Mouse (Mus musculus) midbrain, postnatal 0 days (tissue): ENCODE data around the gene Hint2. TPM values are rescaled to one million over a fixed set of nuclear protein-coding genes. Genes with fewer than 3 reads are reported as not detected.

Experiments used
- ATAC-seq: fragments of 200-750 bp; cut with Nextera tagmentation; 2 replicates; pipeline ENCODE4 v1.8.0; 2017; ENCODE audit warnings: moderate number of reproducible peaks, mild to moderate bottlenecking, moderate TSS enrichment, moderate library complexity; ENCODE audit not compliant: low FRiP score
- DNase-seq: peaks from one replicate; pipeline ENCODE4 v3.0.0-alpha.2; 2015; ENCODE audit warnings: low spot score
- H3K27ac ChIP-seq: fragments of 300-500 bp; sonication (generic); 2 replicates; pipeline ENCODE4 v1.5.1; 2014; ENCODE audit warnings: low read depth, mild to moderate bottlenecking, low read length, mixed read lengths
- H3K27me3 ChIP-seq: fragments of 300-500 bp; sonication (generic); 2 replicates; pipeline ENCODE4 v1.6.1; 2014; ENCODE audit warnings: low read length, control low read depth, mixed read lengths; ENCODE audit not compliant: insufficient read depth
- H3K36me3 ChIP-seq: fragments of 300-500 bp; sonication (generic); 2 replicates; pipeline ENCODE4 v1.6.1; 2014; ENCODE audit warnings: low read length, control low read depth, mixed read lengths; ENCODE audit not compliant: insufficient read depth
- H3K4me1 ChIP-seq: fragments of 300-500 bp; sonication (generic); 2 replicates; pipeline ENCODE4 v1.6.1; 2014; ENCODE audit warnings: mild to moderate bottlenecking, control low read depth, antibody characterized with exemption, low read length, mixed read lengths; ENCODE audit not compliant: insufficient read depth
- H3K4me2 ChIP-seq: fragments of 300-500 bp; sonication (generic); 2 replicates; pipeline ENCODE4 v1.6.1; 2014; ENCODE audit warnings: low read depth, mild to moderate bottlenecking, low read length, mixed read lengths; ENCODE audit not compliant: poor library complexity, severe bottlenecking
- H3K4me3 ChIP-seq: fragments of 300-500 bp; sonication (generic); 2 replicates; pipeline ENCODE4 v1.5.1; 2014; ENCODE audit warnings: low read depth, mild to moderate bottlenecking, low read length, moderate library complexity
- H3K9ac ChIP-seq: fragments of 300-500 bp; sonication (generic); replicated peaks from 2 replicates; pipeline ENCODE4 v1.6.1; 2014; ENCODE audit warnings: mild to moderate bottlenecking, low read length, moderate library complexity, mixed read lengths; ENCODE audit not compliant: poor library complexity, severe bottlenecking
- H3K9me3 ChIP-seq: fragments of 300-500 bp; sonication (generic); 2 replicates; pipeline ENCODE4 v1.6.1; 2016; ENCODE audit warnings: low read length, control low read depth
- CTCF ChIP-seq: IDR thresholded peaks from 2 replicates; pipeline ENCODE4 v1.5.1; 2016; ENCODE audit warnings: antibody characterized with exemption, mild to moderate bottlenecking
- WGBS: fragments of 180-500 bp; shearing (Covaris S2); extraction: QIAGEN DNeasy Blood & Tissue Kit; methylation state at CpG from one replicate; pipeline ENCODE4 v1.1.7; 2014; 5-methylcytosine and 5-hydroxymethylcytosine counted together
- polyA plus RNA-seq: library from polyadenylated mRNA; unstranded; fragments of >200 nt; fragmentation: Nextera tagmentation; extraction: Ambion mirVana; gene quantifications from 2 replicates; pipeline ENCODE4 v1.2.1, GENCODE M21; 2015
- total RNA-seq: library from RNA; depleted of rRNA; stranded (reverse); fragments of >200 nt; gene quantifications from 2 replicates; pipeline ENCODE4 v1.2.3, GENCODE M21; 2014

Hint2 gene
- total and polyA plus RNA-seq, 2 experiments from 2014 or later, result 51.6 to 80.1 TPM

DNA sequence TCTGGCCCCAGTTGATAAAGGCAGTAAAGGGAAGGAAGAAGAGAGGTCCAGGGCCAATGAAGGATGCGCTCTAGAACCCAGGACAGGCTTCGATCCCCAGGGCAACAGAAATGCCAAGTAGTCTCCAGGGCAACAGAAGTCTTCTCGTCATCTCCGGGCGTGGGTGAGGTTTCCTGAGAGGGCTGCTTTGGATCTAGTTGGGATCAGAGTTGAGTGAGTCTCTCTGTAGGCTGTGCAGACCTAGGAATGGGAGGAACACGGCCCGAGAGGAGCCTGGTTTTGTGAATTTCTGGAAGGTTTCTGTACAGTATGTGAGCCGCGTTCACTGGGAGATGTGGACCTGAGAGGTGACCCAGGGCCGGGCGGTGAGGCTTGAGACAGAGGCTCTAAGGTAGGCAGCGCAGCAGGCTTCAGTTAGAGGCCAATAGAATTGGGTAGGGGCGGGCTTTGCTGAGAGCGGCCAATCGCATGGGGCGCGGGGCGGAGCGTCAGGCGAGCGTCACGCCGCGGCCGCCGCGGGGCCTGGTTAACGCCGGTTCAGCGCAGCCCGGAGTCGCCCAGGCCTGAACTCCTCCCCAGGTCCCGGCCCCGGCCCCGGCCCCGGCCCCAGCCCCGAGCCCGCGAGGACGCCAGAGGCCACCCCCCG, 12.6 kb upstream of the Hint2 start, which contains the start of the genes Tmem8b and Fam221b:
Gene Tmem8b, plus strand, starts transcription at position 190 of the 646 bp plus-strand sequence.
Gene Fam221b, minus strand, starts transcription at position 364 of the 646 bp plus-strand sequence.
- ATAC-seq (peak; percentile 93), DNase-seq (peak; percentile 91)
- WGBS, result under 1% methylated on average over 38 of the region's 41 CpGs
- TF ChIP-seq CTCF, result no peak
- Histone ChIP-seq H3K27ac (peak within 1 kb of the TSS; percentile 65), H3K4me2 (peak within 1 kb of the TSS; percentile 90), H3K4me1 (peaks cover 11% of the 10 kb centered on the region), H3K27me3 (peaks cover 4% of the 10 kb centered on the region; the same call in 1 of the 2 replicates), H3K9me3 (no peaks in the 10 kb centered on the region), H3K4me3 (peak within 1 kb of the TSS; percentile 69), H3K9ac (peak within 1 kb of the TSS; percentile 96), H3K36me3 (no peaks in the 10 kb centered on the region)

DNA sequence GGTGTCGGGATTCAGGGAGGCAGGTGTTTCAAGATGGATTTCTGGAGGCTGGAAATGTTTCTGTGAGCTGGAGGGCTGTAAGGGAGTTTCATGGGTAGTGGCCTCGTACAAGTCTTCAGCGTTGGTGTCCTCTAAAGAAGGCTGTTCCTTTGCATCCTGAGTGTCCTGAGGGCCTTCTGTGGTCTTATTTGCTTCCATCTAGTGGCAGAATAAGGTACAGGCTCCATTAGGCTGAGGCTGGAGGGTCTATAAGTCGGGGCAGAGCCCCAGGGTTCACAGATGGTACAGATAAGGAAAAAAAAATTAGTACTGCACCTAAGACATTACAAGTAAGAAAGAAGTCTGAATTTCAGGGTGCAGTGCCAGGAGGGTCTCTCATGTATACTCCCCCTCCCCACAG, 10.1 kb upstream of the Hint2 start:
- Histone ChIP-seq H3K4me1 (peaks cover 11% of the 10 kb centered on the region; the same call in 1 of the 2 replicates), H3K4me3 (no peak overlapping the region), H3K9me3 (no peaks in the 10 kb centered on the region), H3K9ac (no peak overlapping the region), H3K4me2 (no peak overlapping the region), H3K27me3 (peaks cover 15% of the 10 kb centered on the region), H3K27ac (no peak overlapping the region), H3K36me3 (no peaks in the 10 kb centered on the region)
- ATAC-seq, result no peak
- DNase-seq, result no peak
- WGBS, result 25% methylated on average over 4 of the region's 4 CpGs
- TF ChIP-seq CTCF, result peak; percentile 60

DNA sequence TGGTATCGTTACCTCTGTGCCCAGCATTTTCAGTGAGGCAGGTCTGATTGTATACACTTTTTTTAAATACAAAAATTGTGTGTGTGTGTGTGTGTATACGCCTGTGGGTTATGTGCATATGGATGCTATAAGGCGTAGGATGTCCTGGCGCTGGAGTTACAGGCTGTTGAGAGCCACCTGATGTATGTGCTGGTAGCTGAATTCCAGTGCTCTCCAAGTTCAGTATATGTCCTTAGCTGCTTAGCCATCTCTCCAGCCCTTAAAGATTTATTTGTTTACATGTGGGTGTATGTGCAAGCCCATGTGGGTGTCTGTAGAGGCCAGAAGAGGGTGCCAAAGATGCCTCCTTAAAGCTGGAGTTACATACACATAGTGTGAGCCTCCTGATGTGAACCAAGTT, 880 bp upstream of the Hint2 start:
- H3K4me3 ChIP-seq, result peak overlapping the region; percentile 82
- no peaks in the 10 kb centered on the region for H3K4me1 ChIP-seq
- peak overlapping the region; percentile 94 for H3K4me2 ChIP-seq
- WGBS, result 63% methylated on average over 4 of the region's 4 CpGs
- no peaks in the 10 kb centered on the region for H3K9me3 ChIP-seq
- peaks cover 4% of the 10 kb centered on the region; the same call in 1 of the 2 replicates for H3K27me3 ChIP-seq
- H3K36me3 ChIP-seq, result no peaks in the 10 kb centered on the region
- no peak for ATAC-seq
- 0 out of 2 replicates have a peak overlapping the region, but pooled peaks have one; percentile 77 for H3K27ac ChIP-seq
- TF ChIP-seq CTCF, result peak; percentile 44
- H3K9ac ChIP-seq, result no peak overlapping the region
- DNase-seq, result no peak

DNA sequence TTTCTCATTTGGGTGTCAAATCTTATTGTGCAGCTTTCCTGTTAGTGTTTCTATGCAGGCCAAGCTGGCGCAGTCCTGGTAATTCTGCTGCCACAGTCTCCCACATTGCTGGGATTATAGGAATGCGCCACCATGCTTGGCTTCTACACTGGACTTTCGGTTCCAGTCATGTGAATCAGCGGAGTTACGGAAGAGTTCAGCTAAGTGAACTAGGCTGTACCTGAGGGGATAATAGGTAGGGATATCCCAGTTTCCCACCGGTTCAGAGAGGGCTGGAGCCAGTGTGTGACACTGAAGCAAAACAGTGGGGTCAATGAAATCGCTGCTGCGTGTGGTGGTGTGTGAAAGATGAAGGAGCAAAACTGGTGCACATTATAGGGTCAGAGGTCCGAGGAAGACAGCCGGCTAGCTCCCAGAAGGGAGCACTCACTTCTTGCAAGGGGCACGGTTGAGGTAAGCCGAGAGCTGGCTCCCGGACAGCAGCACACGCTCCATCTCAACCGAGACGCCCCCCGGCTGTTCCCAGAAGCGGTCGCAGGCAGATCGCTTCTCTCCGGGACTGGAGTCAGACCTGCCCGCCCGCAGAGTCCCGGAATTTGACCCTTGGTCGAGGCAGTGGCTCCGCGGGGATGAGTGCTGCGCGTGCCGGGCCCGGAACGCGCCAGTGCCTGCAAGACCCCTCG, 469 bp downstream of the Hint2 start:
- ATAC-seq (peak; percentile 17), DNase-seq (no peak)
- H3K27me3 ChIP-seq, result no peaks in the 10 kb centered on the region
- 5% methylated on average over 27 of the region's 34 CpGs for WGBS
- H3K9me3 ChIP-seq, result no peaks in the 10 kb centered on the region
- H3K4me3 ChIP-seq, result peak overlapping the region; percentile 82
- H3K27ac ChIP-seq, result peak overlapping the region; percentile 93
- H3K9ac ChIP-seq, result peak overlapping the region; percentile 90
- TF ChIP-seq CTCF, result no peak
- no peaks in the 10 kb centered on the region for H3K4me1 ChIP-seq
- H3K36me3 ChIP-seq, result 0 out of 2 replicates have a peak, but pooled peaks cover 5% of the 10 kb centered on the region
- peak overlapping the region; percentile 94 for H3K4me2 ChIP-seq

DNA sequence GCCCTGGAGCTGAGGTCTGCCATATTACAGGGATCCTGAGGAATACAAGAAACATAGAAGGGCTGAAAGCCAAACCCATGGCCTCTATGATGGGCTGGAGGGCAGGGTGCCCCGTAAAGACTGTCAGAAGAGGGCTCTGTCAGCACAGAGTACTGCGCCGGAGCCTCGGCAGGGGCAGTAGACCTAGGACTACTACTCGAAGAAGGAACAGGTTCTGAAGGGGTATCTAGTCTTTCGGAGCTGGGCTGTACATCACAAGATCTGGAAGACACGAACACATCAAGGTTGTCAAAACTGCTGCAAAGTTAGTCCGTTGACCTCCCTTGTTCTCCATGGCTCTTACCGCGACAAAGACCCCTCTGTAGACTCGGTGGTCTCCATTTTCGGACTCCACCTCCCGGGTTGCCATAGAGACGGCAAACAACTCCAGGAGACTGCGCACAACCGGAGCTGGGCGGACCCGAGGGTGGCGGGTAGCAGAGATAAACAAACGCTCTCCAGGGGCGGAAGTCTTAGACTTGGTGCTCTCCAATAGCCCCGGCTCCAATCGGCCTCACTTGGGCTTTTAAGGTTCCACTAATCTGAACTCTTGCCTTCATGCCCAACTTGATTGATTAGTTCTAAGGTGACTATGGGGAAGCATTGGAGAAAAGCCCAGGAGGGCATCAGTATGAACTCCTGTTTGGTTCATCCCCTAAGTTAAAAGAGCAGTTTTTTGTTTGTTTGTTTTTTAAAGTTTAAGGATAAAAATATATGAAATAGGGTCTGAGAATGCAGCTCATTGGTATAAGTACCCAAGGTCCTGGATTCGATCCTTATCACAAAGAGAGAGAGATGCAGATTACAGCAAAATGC, 2.9 kb downstream of the Hint2 start, which contains the start of gene Spag8:
Gene Spag8, minus strand, starts transcription at position 434 of the 855 bp plus-strand sequence.
- 17% methylated on average over 24 of the region's 24 CpGs for WGBS
- no peaks in the 10 kb centered on the region for H3K27me3 ChIP-seq
- no peak within 1 kb of the TSS for H3K27ac ChIP-seq

More for the DNA sequence above, 2.9 kb downstream of the Hint2 start, which contains the start of gene Spag8:
- Histone ChIP-seq H3K9ac (no peak within 1 kb of the TSS; the same call in 1 of the 2 replicates), H3K9me3 (no peaks in the 10 kb centered on the region), H3K4me1 (no peaks in the 10 kb centered on the region), H3K36me3 (peaks cover 10% of the 10 kb centered on the region; the same call in 1 of the 2 replicates), H3K4me2 (peak within 1 kb of the TSS; percentile 45), H3K4me3 (peak within 1 kb of the TSS; percentile 26)
- peak; percentile 16; the same call in 1 of the 2 replicates for TF ChIP-seq CTCF
- DNase-seq (peak; percentile 73), ATAC-seq (no peak)
